Mouse (Mus musculus): ENCODE results near the gene 4930503B20Rik. TPM values are rescaled to one million over a fixed set of nuclear protein-coding genes. Genes with fewer than 3 reads are reported as not detected.

4930503B20Rik gene
- polyA plus RNA-seq, 1 experiment from 2014 or later: not detected

- no peak overlapping the region for H3K27ac ChIP-seq
Measured at GRCm38 (mm10) chr3:146641818-146642427, 9.2 kb downstream of the 4930503B20Rik start.

GRCm38 (mm10) chr3:146632506-146632905 lies 18.6 kb downstream of the 4930503B20Rik start:
- no peaks in the 10 kb centered on the region for H3K9me3 ChIP-seq
- 89% methylated on average over 5 of the region's 5 CpGs for WGBS
- H3K9ac ChIP-seq: no peak overlapping the region
- no peak overlapping the region for H3K27ac ChIP-seq
- H3K36me3 ChIP-seq: no peaks in the 10 kb centered on the region
- no peak overlapping the region for H3K4me3 ChIP-seq
- no peak overlapping the region for H3K4me2 ChIP-seq
- no peaks in the 10 kb centered on the region for H3K4me1 ChIP-seq (replicated peaks)
- H3K27me3 ChIP-seq: no peaks in the 10 kb centered on the region
- ATAC-seq (ENCODE audit: low FRiP score): no peak

More at GRCm38 (mm10) chr3:146641818-146642427, 9.2 kb downstream of the 4930503B20Rik start:
- WGBS: 54% methylated on average over 4 of the region's 4 CpGs
- Histone ChIP-seq H3K4me2 (no peak overlapping the region), H3K9me3 (no peaks in the 10 kb centered on the region), H3K9ac (no peak overlapping the region), H3K36me3 (no peaks in the 10 kb centered on the region), H3K4me3 (no peak overlapping the region), H3K27me3 (no peaks in the 10 kb centered on the region), H3K4me1 (replicated peaks) (no peaks in the 10 kb centered on the region)
- ATAC-seq (ENCODE audit: low FRiP score): no peak

GRCm38 (mm10) chr3:146628227-146628982 lies 22.7 kb downstream of the 4930503B20Rik start:
- H3K4me3 ChIP-seq: no peak overlapping the region
- H3K4me1 ChIP-seq (replicated peaks): no peaks in the 10 kb centered on the region
- no peak overlapping the region for H3K9ac ChIP-seq
- no peaks in the 10 kb centered on the region for H3K9me3 ChIP-seq
- no peaks in the 10 kb centered on the region for H3K27me3 ChIP-seq
- 55% methylated on average over 8 of the region's 8 CpGs for WGBS
- H3K4me2 ChIP-seq: no peak overlapping the region
- H3K27ac ChIP-seq: no peak overlapping the region
- no peak for ATAC-seq (ENCODE audit: low FRiP score)
- H3K36me3 ChIP-seq: no peaks in the 10 kb centered on the region

GRCm38 (mm10) chr3:146625766-146626165 lies 25.4 kb downstream of the 4930503B20Rik start:
- no peaks in the 10 kb centered on the region for H3K27me3 ChIP-seq
- H3K9me3 ChIP-seq: no peaks in the 10 kb centered on the region
- H3K4me2 ChIP-seq: no peak overlapping the region
- H3K9ac ChIP-seq: no peak overlapping the region
- H3K36me3 ChIP-seq: no peaks in the 10 kb centered on the region
- H3K4me3 ChIP-seq: no peak overlapping the region
- no peak overlapping the region for H3K27ac ChIP-seq
- WGBS: 89% methylated on average over 4 of the region's 4 CpGs
- H3K4me1 ChIP-seq (replicated peaks): no peaks in the 10 kb centered on the region
- ATAC-seq (ENCODE audit: low FRiP score): no peak

GRCm38 (mm10) chr3:146621966-146622365 lies 29.2 kb downstream of the 4930503B20Rik start:
- no peak for ATAC-seq (ENCODE audit: low FRiP score)
- Histone ChIP-seq H3K4me3 (no peak overlapping the region), H3K27ac (no peak overlapping the region), H3K4me2 (no peak overlapping the region), H3K27me3 (no peaks in the 10 kb centered on the region), H3K4me1 (replicated peaks) (no peaks in the 10 kb centered on the region), H3K9me3 (no peaks in the 10 kb centered on the region), H3K36me3 (no peaks in the 10 kb centered on the region), H3K9ac (no peak overlapping the region)
- 84% methylated on average over 11 of the region's 11 CpGs for WGBS

GRCm38 (mm10) chr3:146620555-146621249 lies 30.4 kb downstream of the 4930503B20Rik start:
- Histone ChIP-seq H3K4me2 (no peak overlapping the region), H3K27ac (no peak overlapping the region), H3K9me3 (no peaks in the 10 kb centered on the region), H3K4me1 (replicated peaks) (no peaks in the 10 kb centered on the region), H3K9ac (no peak overlapping the region), H3K36me3 (no peaks in the 10 kb centered on the region), H3K27me3 (no peaks in the 10 kb centered on the region), H3K4me3 (no peak overlapping the region)
- ATAC-seq (ENCODE audit: low FRiP score): no peak
- WGBS: 90% methylated on average over 14 of the region's 14 CpGs

GRCm38 (mm10) chr3:146620101-146620500 lies 31.0 kb downstream of the 4930503B20Rik start:
- Histone ChIP-seq H3K4me1 (replicated peaks) (no peaks in the 10 kb centered on the region), H3K27me3 (no peaks in the 10 kb centered on the region), H3K4me2 (no peak overlapping the region), H3K9me3 (no peaks in the 10 kb centered on the region), H3K4me3 (no peak overlapping the region), H3K9ac (no peak overlapping the region), H3K27ac (no peak overlapping the region), H3K36me3 (no peaks in the 10 kb centered on the region)
- no peak for ATAC-seq (ENCODE audit: low FRiP score)
- 90% methylated on average over 10 of the region's 10 CpGs for WGBS

GRCm38 (mm10) chr3:146618357-146618756 lies 32.8 kb downstream of the 4930503B20Rik start:
- Histone ChIP-seq H3K27ac (no peak overlapping the region), H3K36me3 (no peaks in the 10 kb centered on the region), H3K4me2 (no peak overlapping the region), H3K4me1 (replicated peaks) (no peaks in the 10 kb centered on the region), H3K9me3 (no peaks in the 10 kb centered on the region), H3K27me3 (no peaks in the 10 kb centered on the region), H3K4me3 (no peak overlapping the region), H3K9ac (no peak overlapping the region)
- 81% methylated on average over 4 of the region's 4 CpGs for WGBS
- ATAC-seq (ENCODE audit: low FRiP score): no peak

GRCm38 (mm10) chr3:146617946-146618345 lies 33.2 kb downstream of the 4930503B20Rik start:
- H3K4me1 ChIP-seq (replicated peaks): no peaks in the 10 kb centered on the region
- no peaks in the 10 kb centered on the region for H3K27me3 ChIP-seq
- H3K9me3 ChIP-seq: no peaks in the 10 kb centered on the region
- no peak overlapping the region for H3K4me3 ChIP-seq
- no peaks in the 10 kb centered on the region for H3K36me3 ChIP-seq
- no peak for ATAC-seq (ENCODE audit: low FRiP score)
- no peak overlapping the region for H3K4me2 ChIP-seq
- H3K27ac ChIP-seq: no peak overlapping the region
- no peak overlapping the region for H3K9ac ChIP-seq

- Histone ChIP-seq H3K27me3 (no peaks in the 10 kb centered on the region), H3K27ac (no peak overlapping the region), H3K4me1 (replicated peaks) (no peaks in the 10 kb centered on the region), H3K9me3 (no peaks in the 10 kb centered on the region), H3K9ac (no peak overlapping the region), H3K36me3 (no peaks in the 10 kb centered on the region), H3K4me3 (no peak overlapping the region), H3K4me2 (no peak overlapping the region)
- WGBS: 82% methylated on average over 5 of the region's 5 CpGs
- ATAC-seq (ENCODE audit: low FRiP score): no peak
Measured at GRCm38 (mm10) chr3:146616533-146617283, 34.4 kb downstream of the 4930503B20Rik start.

- no peaks in the 10 kb centered on the region for H3K36me3 ChIP-seq
- ATAC-seq (ENCODE audit: low FRiP score): no peak
- no peaks in the 10 kb centered on the region for H3K9me3 ChIP-seq
- no peak within 1 kb of the TSS for H3K27ac ChIP-seq
- no peak within 1 kb of the TSS for H3K4me3 ChIP-seq
- 95% methylated on average over 4 of the region's 4 CpGs for WGBS
- no peak within 1 kb of the TSS for H3K4me2 ChIP-seq
- no peaks in the 10 kb centered on the region for H3K27me3 ChIP-seq
- no peaks in the 10 kb centered on the region for H3K4me1 ChIP-seq (replicated peaks)
- no peak within 1 kb of the TSS for H3K9ac ChIP-seq
Measured at GRCm38 (mm10) chr3:146615496-146615895, 35.6 kb downstream of the 4930503B20Rik start, which contains the start of gene Dnase2b. TSS of gene Dnase2b (minus strand) at chr3:146615596.

GRCm38 (mm10) chr3:146611821-146612220 lies 39.3 kb downstream of the 4930503B20Rik start:
- WGBS: 94% methylated on average over 4 of the region's 4 CpGs
- ATAC-seq (ENCODE audit: low FRiP score): no peak

More at GRCm38 (mm10) chr3:146611821-146612220, 39.3 kb downstream of the 4930503B20Rik start:
- Histone ChIP-seq H3K4me2 (no peak overlapping the region), H3K9me3 (no peaks in the 10 kb centered on the region), H3K4me1 (replicated peaks) (peaks cover 13% of the 10 kb centered on the region; the same call in 1 of the 2 replicates), H3K4me3 (no peak overlapping the region), H3K27me3 (no peaks in the 10 kb centered on the region), H3K27ac (no peak overlapping the region), H3K36me3 (no peaks in the 10 kb centered on the region), H3K9ac (no peak overlapping the region)
